Mouse (Mus musculus) T-helper 2 cell (primary cell): Measurements from ENCODE around the gene Wbp2nl.
"Not testable (repeated sequence)": the region's sequence is repeated elsewhere in the genome, so short reads cannot be mapped to it uniquely, and the experiment has no call there.

Experiments
- in situ Hi-C: fragments of 300-600 bp; cut with MboI, MseI; formaldehyde crosslinking; loops from one replicate; pipeline ENCODE4 v1.15.1; 2025; ENCODE audit warnings: high pct_unique_total_duplicates

Gene Wbp2nl

GRCm38 (mm10) chr15:82347303-82347676, 48.5 kb downstream of the Wbp2nl start:
- in situ Hi-C loops = loop anchor here (25.0 kb wide), 2 partner anchors 1260 to 1760 kb away; no protein-coding TSS in a partner anchor

- in situ Hi-C loops = loop anchor here (25.0 kb wide), 2 partner anchors 1261 to 1761 kb away; no protein-coding TSS in a partner anchor
Measured at GRCm38 (mm10) chr15:82347852-82348251, 49.1 kb downstream of the Wbp2nl start.

GRCm38 (mm10) chr15:82348258-82348998, 49.7 kb downstream of the Wbp2nl start:
- in situ Hi-C loops = loop anchor here (25.0 kb wide), 2 partner anchors 1261 to 1761 kb away; no protein-coding TSS in a partner anchor

GRCm38 (mm10) chr15:82348999-82349341, 50.2 kb downstream of the Wbp2nl start:
- in situ Hi-C loops = loop anchor here (25.0 kb wide), 2 partner anchors 1262 to 1762 kb away; no protein-coding TSS in a partner anchor

- in situ Hi-C loops = no loop called here
Measured at GRCm38 (mm10) chr15:82350349-82350748, 51.6 kb downstream of the Wbp2nl start.

GRCm38 (mm10) chr15:82351480-82351879, 52.7 kb downstream of the Wbp2nl start:
- in situ Hi-C loops = no loop called here

GRCm38 (mm10) chr15:82353078-82353744, 54.5 kb downstream of the Wbp2nl start:
- in situ Hi-C loops = no loop called here

- in situ Hi-C loops = no loop called here
Measured at GRCm38 (mm10) chr15:82353745-82354113, 55.0 kb downstream of the Wbp2nl start.

GRCm38 (mm10) chr15:82354126-82354945, 55.6 kb downstream of the Wbp2nl start, which contains the start of gene Ndufa6:
Ndufa6 (minus strand) TSS chr15:82354322.
- in situ Hi-C loops = no loop called here

GRCm38 (mm10) chr15:82358431-82359260, 59.9 kb downstream of the Wbp2nl start:
- in situ Hi-C loops = no loop called here

GRCm38 (mm10) chr15:82361459-82362018, 62.8 kb downstream of the Wbp2nl start:
- in situ Hi-C loops = no loop called here

GRCm38 (mm10) chr15:82362234-82362633, 63.5 kb downstream of the Wbp2nl start:
- in situ Hi-C loops = no loop called here

GRCm38 (mm10) chr15:82363801-82364200, 65.0 kb downstream of the Wbp2nl start:
- in situ Hi-C loops = not testable (repeated sequence)
